Mouse (Mus musculus) testis, adult 2 months (tissue): ENCODE measurements around the gene Nudt19.

ENCODE experiments used
- CTCF ChIP-seq: fragments of 200-500 bp; IDR thresholded peaks from 2 replicates; pipeline ENCODE4 v1.5.1; 2012; ENCODE audit warnings: low read depth, mild to moderate bottlenecking, inconsistent platforms, low read length, moderate library complexity; ENCODE audit not compliant: control insufficient read depth, insufficient read depth, insufficient replicate concordance
- POLR2A ChIP-seq: fragments of 200-500 bp; IDR thresholded peaks from 2 replicates; pipeline ENCODE4 v1.6.1; 2012; ENCODE audit warnings: low read depth, mild to moderate bottlenecking, inconsistent platforms, low read length, moderate library complexity; ENCODE audit not compliant: control insufficient read depth

DNA sequence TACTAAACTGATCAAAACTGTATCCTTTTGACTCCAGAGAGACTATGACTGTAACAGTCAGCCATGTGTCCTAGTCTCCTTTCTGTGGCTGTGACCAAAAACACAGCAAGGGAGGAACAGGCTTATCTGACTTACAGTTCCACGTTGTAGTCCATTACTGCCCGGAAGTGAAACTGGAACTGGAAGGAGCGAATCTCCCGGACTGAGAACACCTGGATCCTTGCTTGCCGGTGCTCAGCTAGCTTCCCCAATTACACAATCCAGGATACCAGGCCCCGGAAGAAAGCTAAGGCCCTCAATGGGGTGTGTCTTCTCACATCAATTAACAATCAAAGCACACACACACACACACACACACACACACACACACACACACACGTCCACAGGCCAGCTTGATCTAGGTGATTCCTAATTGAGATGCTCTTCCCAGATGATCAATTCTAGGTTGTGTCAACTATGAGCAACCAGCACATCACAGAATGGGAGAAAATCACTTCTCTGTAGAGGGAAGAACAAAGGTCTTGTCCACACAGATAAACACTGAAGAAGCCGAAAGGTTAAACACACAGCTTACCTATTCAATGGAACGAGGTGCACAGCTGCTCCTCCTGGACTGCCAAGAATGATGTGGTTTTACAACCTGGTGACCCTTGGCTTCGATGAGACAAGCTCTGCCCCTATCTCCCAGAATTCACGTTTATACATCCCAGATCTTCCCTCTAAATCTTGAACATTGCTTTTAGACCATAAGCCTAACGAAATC is 20.2 kb downstream of the Nudt19 start:
- TF ChIP-seq CTCF (no peak), POLR2A (no peak)
